Mouse (Mus musculus): ENCODE measurements at regions not wholly inside any gene's neighbourhood (a gene's known extent, or its start where the extent isn't known, plus 50 kb on each side); places are given as distances from the start of the nearest gene placed in this dataset.

- no peak for ATAC-seq (ENCODE audit: low read depth)
These were observed 84.6 kb upstream of the Sulf2 start for GRCm38 (mm10) chr2:166240056-166240455.

GRCm38 (mm10) chr2:166237554-166238269 is 82.2 kb upstream of the Sulf2 start:
- 43% methylated on average over 13 of the region's 13 CpGs for WGBS
- H3K4me2 ChIP-seq (ENCODE audit: low read depth, low read length): no peak overlapping the region
- H3K9ac ChIP-seq (ENCODE audit: low read depth, low read length): no peak overlapping the region
- no peak overlapping the region for H3K27ac ChIP-seq (replicated peaks; ENCODE audit: low read depth, low read length)
- DNase-seq (ENCODE audit: low spot score) (no peak), ATAC-seq (ENCODE audit: low read depth) (0 out of 2 replicates have a peak, but pooled peaks have one; percentile 33)
- H3K9me3 ChIP-seq (ENCODE audit: control insufficient read depth, low read length): 0 out of 2 replicates have a peak, but pooled peaks cover 9% of the 10 kb centered on the region
- no peaks in the 10 kb centered on the region for H3K27me3 ChIP-seq (replicated peaks; ENCODE audit: control insufficient read depth, insufficient read depth, low read length)
- peaks cover 17% of the 10 kb centered on the region for H3K4me1 ChIP-seq (ENCODE audit: control insufficient read depth, insufficient read depth, low read length)
- H3K4me3 ChIP-seq (ENCODE audit: low read depth, low read length): no peak overlapping the region
- no peaks in the 10 kb centered on the region for H3K36me3 ChIP-seq (ENCODE audit: control insufficient read depth, insufficient read depth, low read length)

More at GRCm38 (mm10) chr2:166240056-166240455, 84.6 kb upstream of the Sulf2 start:
- 91% methylated on average over 4 of the region's 4 CpGs for WGBS
- Histone ChIP-seq H3K27ac (replicated peaks; ENCODE audit: low read depth, low read length) (no peak overlapping the region), H3K4me2 (ENCODE audit: low read depth, low read length) (no peak overlapping the region), H3K4me3 (ENCODE audit: low read depth, low read length) (no peak overlapping the region), H3K9ac (ENCODE audit: low read depth, low read length) (no peak overlapping the region), H3K9me3 (ENCODE audit: control insufficient read depth, low read length) (0 out of 2 replicates have a peak, but pooled peaks cover 9% of the 10 kb centered on the region), H3K4me1 (ENCODE audit: control insufficient read depth, insufficient read depth, low read length) (peaks cover 13% of the 10 kb centered on the region), H3K36me3 (ENCODE audit: control insufficient read depth, insufficient read depth, low read length) (no peaks in the 10 kb centered on the region), H3K27me3 (replicated peaks; ENCODE audit: control insufficient read depth, insufficient read depth, low read length) (no peaks in the 10 kb centered on the region)
- DNase-seq (ENCODE audit: low spot score): no peak

DNA sequence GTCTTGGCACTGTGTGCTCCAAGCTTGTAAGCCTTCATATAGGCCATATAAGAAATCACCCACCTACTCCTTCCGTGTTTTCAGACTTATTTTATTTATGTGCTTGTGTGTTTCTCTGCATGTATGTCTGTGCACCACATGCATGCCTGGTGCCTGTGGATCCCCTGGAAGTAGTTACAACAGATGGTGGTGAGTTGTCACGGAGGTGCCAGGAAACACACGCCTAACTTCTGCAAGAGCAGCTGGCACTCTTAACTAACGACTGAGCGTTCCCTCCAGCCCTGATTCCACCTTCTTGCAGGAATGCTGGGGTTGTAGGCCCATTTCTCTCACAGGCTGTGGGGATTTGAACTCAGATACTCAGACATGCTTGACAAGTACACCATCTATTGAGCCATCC is 80.6 kb upstream of the Sulf2 start:
- Histone ChIP-seq H3K9ac (ENCODE audit: low read depth, low read length) (no peak overlapping the region), H3K27ac (replicated peaks; ENCODE audit: low read depth, low read length) (no peak overlapping the region), H3K4me2 (ENCODE audit: low read depth, low read length) (no peak overlapping the region), H3K4me3 (ENCODE audit: low read depth, low read length) (no peak overlapping the region), H3K36me3 (ENCODE audit: control insufficient read depth, insufficient read depth, low read length) (no peaks in the 10 kb centered on the region), H3K4me1 (ENCODE audit: control insufficient read depth, insufficient read depth, low read length) (peaks cover 24% of the 10 kb centered on the region), H3K27me3 (replicated peaks; ENCODE audit: control insufficient read depth, insufficient read depth, low read length) (no peaks in the 10 kb centered on the region), H3K9me3 (ENCODE audit: control insufficient read depth, low read length) (0 out of 2 replicates have a peak, but pooled peaks cover 9% of the 10 kb centered on the region)
- DNase-seq (ENCODE audit: low spot score) (peak; percentile 16), ATAC-seq (ENCODE audit: low read depth) (no peak)
- WGBS: 80% methylated on average over 5 of the region's 5 CpGs

GRCm38 (mm10) chr2:166234579-166235212 is 79.2 kb upstream of the Sulf2 start:
- no peaks in the 10 kb centered on the region for H3K9me3 ChIP-seq (ENCODE audit: control insufficient read depth, low read length)
- no peak overlapping the region for H3K4me2 ChIP-seq (ENCODE audit: low read depth, low read length)
- no peaks in the 10 kb centered on the region for H3K36me3 ChIP-seq (ENCODE audit: control insufficient read depth, insufficient read depth, low read length)
- DNase-seq (ENCODE audit: low spot score) (no peak), ATAC-seq (ENCODE audit: low read depth) (no peak)
- no peak overlapping the region for H3K9ac ChIP-seq (ENCODE audit: low read depth, low read length)
- WGBS: 75% methylated on average over 7 of the region's 7 CpGs
- H3K4me3 ChIP-seq (ENCODE audit: low read depth, low read length): no peak overlapping the region
- peaks cover 24% of the 10 kb centered on the region for H3K4me1 ChIP-seq (ENCODE audit: control insufficient read depth, insufficient read depth, low read length)
- no peaks in the 10 kb centered on the region for H3K27me3 ChIP-seq (replicated peaks; ENCODE audit: control insufficient read depth, insufficient read depth, low read length)
- no peak overlapping the region for H3K27ac ChIP-seq (replicated peaks; ENCODE audit: low read depth, low read length)

DNA sequence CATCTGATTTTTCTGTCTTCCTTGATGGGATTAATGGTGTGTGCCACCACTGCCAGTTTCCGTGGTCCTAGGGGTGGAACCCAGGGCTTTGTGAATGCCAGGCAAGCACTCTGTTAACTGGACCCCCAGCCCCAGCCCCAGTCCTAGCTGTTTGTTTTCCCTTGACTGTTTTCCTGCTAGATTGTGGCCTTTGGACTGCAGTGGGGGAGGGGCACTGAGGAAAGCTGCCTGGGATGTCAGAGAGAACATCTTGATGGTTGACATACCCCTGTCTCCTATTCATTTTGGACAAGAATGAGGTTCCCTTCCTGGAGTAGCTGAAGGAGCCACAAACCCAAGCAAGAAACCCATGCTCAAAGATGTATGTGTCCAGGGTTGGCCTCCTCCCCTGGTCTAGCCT is 77.8 kb upstream of the Sulf2 start:
- Histone ChIP-seq H3K4me1 (ENCODE audit: control insufficient read depth, insufficient read depth, low read length) (peaks cover 19% of the 10 kb centered on the region), H3K4me3 (ENCODE audit: low read depth, low read length) (no peak overlapping the region), H3K4me2 (ENCODE audit: low read depth, low read length) (no peak overlapping the region), H3K9ac (ENCODE audit: low read depth, low read length) (no peak overlapping the region), H3K27ac (replicated peaks; ENCODE audit: low read depth, low read length) (peak overlapping the region; percentile 69; the same call in 1 of the 2 replicates), H3K9me3 (ENCODE audit: control insufficient read depth, low read length) (no peaks in the 10 kb centered on the region), H3K36me3 (ENCODE audit: control insufficient read depth, insufficient read depth, low read length) (no peaks in the 10 kb centered on the region), H3K27me3 (replicated peaks; ENCODE audit: control insufficient read depth, insufficient read depth, low read length) (no peaks in the 10 kb centered on the region)
- no peak for ATAC-seq (ENCODE audit: low read depth)
- WGBS: 77% methylated on average over 1 of the region's 1 CpGs
- no peak for DNase-seq (ENCODE audit: low spot score)

DNA sequence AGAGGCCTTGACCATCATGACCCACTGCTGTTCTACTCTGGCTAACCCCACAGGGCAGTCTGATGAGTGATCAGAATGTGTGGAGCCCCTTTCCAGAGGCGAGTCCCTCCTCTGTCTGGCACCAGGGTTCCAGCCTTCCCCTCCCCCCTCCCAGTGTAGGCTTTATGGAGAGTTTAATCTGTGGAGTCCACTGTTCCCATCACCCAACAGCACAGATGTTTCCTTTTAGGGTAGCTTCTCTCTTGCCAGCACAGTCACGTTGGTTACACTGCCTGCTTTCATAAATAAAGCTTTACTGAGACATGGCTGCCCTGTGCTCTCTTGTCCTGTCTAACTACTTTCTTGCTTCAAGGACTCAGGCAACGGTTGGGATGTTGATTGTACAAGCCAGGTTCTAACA is 76.9 kb upstream of the Sulf2 start:
- DNase-seq (ENCODE audit: low spot score) (peak; percentile 74), ATAC-seq (ENCODE audit: low read depth) (0 out of 2 replicates have a peak, but pooled peaks have one; percentile 26)
- no peak overlapping the region for H3K4me2 ChIP-seq (ENCODE audit: low read depth, low read length)
- WGBS: 5% methylated on average over 2 of the region's 3 CpGs
- no peaks in the 10 kb centered on the region for H3K36me3 ChIP-seq (ENCODE audit: control insufficient read depth, insufficient read depth, low read length)
- no peaks in the 10 kb centered on the region for H3K9me3 ChIP-seq (ENCODE audit: control insufficient read depth, low read length)
- H3K27me3 ChIP-seq (replicated peaks; ENCODE audit: control insufficient read depth, insufficient read depth, low read length): no peaks in the 10 kb centered on the region
- no peak overlapping the region for H3K4me3 ChIP-seq (ENCODE audit: low read depth, low read length)
- H3K9ac ChIP-seq (ENCODE audit: low read depth, low read length): no peak overlapping the region
- peak overlapping the region; percentile 69 for H3K27ac ChIP-seq (replicated peaks; ENCODE audit: low read depth, low read length)
- peaks cover 11% of the 10 kb centered on the region; the same call in 1 of the 2 replicates for H3K4me1 ChIP-seq (ENCODE audit: control insufficient read depth, insufficient read depth, low read length)

DNA sequence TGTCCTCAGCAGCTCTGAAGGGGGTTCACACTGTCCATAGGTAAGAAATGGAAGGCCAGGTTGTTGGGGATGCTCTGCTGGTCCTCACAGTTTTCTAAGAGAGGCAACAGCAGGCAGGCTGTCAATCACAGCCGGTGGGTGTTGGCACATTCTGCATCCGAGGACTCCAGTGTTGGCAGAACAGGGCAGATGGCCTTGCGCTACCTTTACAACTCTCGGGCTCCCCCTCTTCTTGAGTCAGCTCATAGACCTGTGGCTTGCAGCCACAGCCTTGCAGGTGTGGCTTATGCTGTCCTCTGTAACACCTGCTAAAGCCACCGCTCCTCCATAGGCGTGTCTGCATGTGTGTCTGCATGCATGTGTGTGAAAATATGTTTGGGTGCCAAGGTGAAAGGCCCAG is 75.2 kb upstream of the Sulf2 start:
- H3K9ac ChIP-seq (ENCODE audit: low read depth, low read length): no peak overlapping the region
- H3K4me3 ChIP-seq (ENCODE audit: low read depth, low read length): no peak overlapping the region
- no peak overlapping the region for H3K27ac ChIP-seq (replicated peaks; ENCODE audit: low read depth, low read length)
- no peaks in the 10 kb centered on the region for H3K9me3 ChIP-seq (ENCODE audit: control insufficient read depth, low read length)
- no peaks in the 10 kb centered on the region for H3K27me3 ChIP-seq (replicated peaks; ENCODE audit: control insufficient read depth, insufficient read depth, low read length)
- 77% methylated on average over 6 of the region's 6 CpGs for WGBS
- H3K4me2 ChIP-seq (ENCODE audit: low read depth, low read length): no peak overlapping the region
- peaks cover 11% of the 10 kb centered on the region; the same call in 1 of the 2 replicates for H3K4me1 ChIP-seq (ENCODE audit: control insufficient read depth, insufficient read depth, low read length)
- no peaks in the 10 kb centered on the region for H3K36me3 ChIP-seq (ENCODE audit: control insufficient read depth, insufficient read depth, low read length)
- DNase-seq (ENCODE audit: low spot score) (no peak), ATAC-seq (ENCODE audit: low read depth) (no peak)

DNA sequence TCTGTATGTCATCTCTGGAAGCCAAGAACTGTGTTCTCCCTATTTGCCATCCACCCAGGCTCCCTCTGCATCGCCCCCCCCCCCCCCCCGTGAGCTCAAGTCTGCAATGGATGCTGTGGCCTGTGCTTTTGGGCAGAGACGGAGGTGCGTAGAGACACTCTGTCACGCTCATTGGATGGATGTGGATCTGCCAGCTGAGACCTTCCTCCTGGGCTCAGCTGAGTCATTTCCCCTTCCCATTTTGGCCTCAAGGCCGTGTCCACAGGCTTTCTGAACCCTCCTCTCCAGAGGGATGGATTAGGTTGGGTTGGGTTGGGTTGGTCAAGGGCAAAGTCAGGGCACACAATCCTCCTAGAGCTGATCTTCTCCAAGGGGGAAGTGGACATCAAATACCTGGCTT is 72.9 kb upstream of the Sulf2 start:
- 84% methylated on average over 6 of the region's 6 CpGs for WGBS
- no peaks in the 10 kb centered on the region for H3K27me3 ChIP-seq (replicated peaks; ENCODE audit: control insufficient read depth, insufficient read depth, low read length)
- ATAC-seq (ENCODE audit: low read depth): no peak
- H3K4me2 ChIP-seq (ENCODE audit: low read depth, low read length): no peak overlapping the region
- H3K4me3 ChIP-seq (ENCODE audit: low read depth, low read length): no peak overlapping the region
- no peaks in the 10 kb centered on the region for H3K36me3 ChIP-seq (ENCODE audit: control insufficient read depth, insufficient read depth, low read length)
- no peak overlapping the region for H3K9ac ChIP-seq (ENCODE audit: low read depth, low read length)
- no peaks in the 10 kb centered on the region for H3K9me3 ChIP-seq (ENCODE audit: control insufficient read depth, low read length)
- H3K27ac ChIP-seq (replicated peaks; ENCODE audit: low read depth, low read length): no peak overlapping the region
- peaks cover 11% of the 10 kb centered on the region; the same call in 1 of the 2 replicates for H3K4me1 ChIP-seq (ENCODE audit: control insufficient read depth, insufficient read depth, low read length)
- DNase-seq (ENCODE audit: low spot score): no peak
